Mouse (Mus musculus): Measurements from ENCODE around the gene Nat8l.

Gene Nat8l

DNA sequence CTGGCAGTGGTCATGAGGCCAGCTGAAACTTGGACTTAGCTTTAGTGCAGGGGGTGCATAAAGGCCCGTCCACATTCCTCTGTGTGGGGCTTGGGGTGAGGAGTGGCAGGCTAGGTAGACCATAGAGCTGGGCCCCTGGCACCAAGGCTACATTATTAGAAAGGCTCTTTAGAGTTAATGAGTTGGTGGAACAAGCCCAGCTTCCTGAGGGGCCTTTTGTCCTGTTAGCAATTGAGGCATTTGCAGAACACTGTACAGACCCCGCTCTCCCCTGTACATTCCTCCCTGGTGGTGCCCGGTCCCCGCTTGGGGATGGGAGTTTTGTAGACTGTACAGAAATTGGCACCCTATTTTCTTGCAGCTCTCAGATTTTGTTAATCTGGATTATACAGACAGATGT lies 6.9 kb downstream of the Nat8l start:
- no peak for DNase-seq (ENCODE audit: low read depth, low spot score)

GRCm38 (mm10) chr5:34004618-34005017 lies 8.8 kb downstream of the Nat8l start:
- no peak for DNase-seq (ENCODE audit: low read depth, low spot score)

GRCm38 (mm10) chr5:34006832-34007231 lies 11.0 kb downstream of the Nat8l start:
- no peak for DNase-seq (ENCODE audit: low read depth, low spot score)

DNA sequence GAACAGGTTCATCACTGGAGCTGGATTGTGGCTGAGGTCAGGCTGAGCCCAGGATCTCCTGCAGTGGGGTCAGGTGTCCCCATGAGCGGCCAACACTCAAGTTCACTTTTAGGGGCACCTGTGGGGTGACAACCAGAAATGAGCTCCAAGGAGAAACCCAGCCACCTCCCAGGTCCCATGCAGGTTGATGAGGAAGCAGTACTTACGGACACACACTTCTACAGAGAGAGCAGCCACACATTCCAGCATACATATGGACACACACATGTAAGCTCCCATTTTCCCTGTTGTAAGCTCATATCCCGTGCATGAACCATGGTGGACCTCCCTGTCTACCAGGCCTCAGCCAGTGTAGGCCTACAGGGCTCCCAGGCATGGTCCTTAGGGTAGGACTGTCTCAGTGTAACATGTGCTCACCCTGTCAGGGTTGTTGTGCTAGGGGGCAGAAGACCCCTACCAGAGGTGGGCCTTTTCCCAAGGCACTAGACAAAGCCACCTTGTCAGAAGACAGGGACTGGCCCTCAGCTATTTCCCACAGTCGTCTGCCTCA lies 11.7 kb downstream of the Nat8l start:
- DNase-seq (ENCODE audit: low read depth, low spot score), result no peak

DNA sequence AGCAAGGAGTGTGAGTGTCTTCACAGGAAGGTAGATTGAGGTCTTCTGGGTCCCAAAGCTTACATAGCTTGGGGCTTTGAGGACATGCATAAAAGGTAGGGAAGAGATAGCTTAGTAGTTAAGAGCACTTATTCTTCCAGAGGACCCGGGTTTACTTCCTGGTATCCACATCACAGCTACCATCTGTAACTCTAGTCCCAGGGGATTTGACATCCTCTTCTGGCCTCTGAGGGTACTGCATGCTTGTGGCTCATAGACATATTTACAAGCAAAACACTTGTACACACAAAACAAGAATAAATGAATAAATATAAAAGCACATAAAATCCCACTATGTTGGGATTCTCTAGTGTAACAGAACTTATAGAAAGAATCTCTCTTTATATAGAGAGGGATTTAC lies 18.9 kb downstream of the Nat8l start:
- no peak for DNase-seq (ENCODE audit: low read depth, low spot score)

DNA sequence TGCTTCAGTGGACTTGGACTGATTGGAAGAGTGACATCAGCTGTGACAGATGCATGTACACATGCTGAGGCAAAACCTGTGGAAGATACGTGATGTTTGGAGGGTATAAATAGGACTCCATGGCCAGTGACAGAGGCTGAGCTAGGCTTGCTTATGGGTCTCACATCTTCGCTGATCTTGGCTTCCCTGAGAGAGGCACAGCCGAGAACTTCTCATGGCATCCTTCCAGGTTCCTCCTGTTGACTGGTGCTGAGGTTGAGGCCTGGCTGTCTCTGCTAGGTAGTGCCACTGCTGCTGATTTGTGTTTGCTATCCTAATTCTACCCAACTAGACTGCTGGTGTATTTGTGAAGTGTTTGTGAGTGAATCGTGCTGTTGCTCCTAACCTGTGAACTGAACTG lies 23.2 kb downstream of the Nat8l start:
- DNase-seq (ENCODE audit: low read depth, low spot score), result no peak

DNA sequence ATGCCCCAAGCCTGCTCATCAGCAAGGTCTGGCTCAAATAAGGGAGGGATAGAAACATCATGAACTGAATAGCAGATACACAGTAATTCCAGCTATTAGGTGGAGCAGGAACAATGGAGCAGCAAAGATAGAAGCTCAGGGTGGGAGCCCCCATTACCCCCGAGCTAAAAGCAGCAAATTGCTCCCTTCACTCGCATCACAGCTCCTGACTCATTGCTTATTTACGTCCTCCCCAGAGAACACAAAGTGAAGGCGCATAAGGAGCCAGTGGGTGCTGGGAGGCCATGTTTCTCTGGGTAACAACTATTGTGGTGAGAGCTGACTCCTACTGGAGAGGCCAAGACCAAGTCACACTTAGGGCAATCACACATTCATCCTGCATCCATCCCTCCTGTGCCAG lies 34.3 kb downstream of the Nat8l start:
- DNase-seq (ENCODE audit: low read depth, low spot score), result no peak

GRCm38 (mm10) chr5:34031022-34031421 lies 35.2 kb downstream of the Nat8l start:
- no peak for DNase-seq (ENCODE audit: low read depth, low spot score)

- no peak for DNase-seq (ENCODE audit: low read depth, low spot score)
Measured at GRCm38 (mm10) chr5:34032520-34032919, 36.7 kb downstream of the Nat8l start.
